Mouse (Mus musculus): ENCODE data around the gene Orai1.

DNA sequence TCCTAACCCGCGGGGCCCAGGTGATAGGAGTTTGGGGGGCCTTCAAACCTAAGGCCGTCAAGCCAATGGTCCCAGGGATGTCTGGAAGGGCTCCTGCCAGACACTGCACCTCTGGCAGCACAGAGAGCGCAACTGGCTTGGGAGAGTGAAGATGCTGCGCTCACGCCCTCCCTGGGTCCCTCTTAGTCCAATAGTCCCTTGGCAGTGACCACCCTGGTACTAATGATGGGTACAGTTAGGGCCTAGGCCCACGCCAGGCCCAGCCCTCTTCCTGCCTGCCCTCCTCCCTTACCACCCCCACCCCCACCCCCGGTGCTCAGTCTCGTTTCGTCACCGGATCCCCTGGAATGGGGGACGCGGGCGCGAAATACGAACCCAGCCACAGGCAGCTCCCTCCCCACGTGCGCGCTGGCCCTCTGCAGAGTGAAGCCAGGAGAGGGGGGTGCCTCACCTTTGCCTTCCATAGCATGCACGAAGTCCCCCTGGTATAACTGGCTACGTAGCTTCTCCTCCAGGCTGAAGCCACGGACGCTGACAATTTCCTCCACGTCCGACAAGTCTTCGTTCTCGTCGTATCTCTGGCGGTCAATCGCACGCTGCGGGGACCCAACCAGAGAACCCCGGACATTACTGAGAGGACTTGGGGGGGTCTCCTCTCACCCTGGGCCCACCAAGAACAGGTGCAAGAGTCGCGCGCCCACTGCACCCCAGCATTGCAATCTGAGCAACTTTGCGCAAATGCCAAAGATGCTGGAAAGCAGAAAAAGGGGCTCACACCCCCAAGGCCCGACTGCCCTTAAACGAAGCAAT lies 27.5 kb upstream of the Orai1 start:
- TF ChIP-seq HCFC1 (IDR thresholded peaks at IDR 0.05; ENCODE audit: borderline replicate concordance, insufficient read depth, low read length) (no peak), MAFK (IDR thresholded peaks at IDR 0.05; ENCODE audit: insufficient read depth, low read depth, low read length) (no peak)

Measured in ES-E14 (cell line).